Mouse (Mus musculus): Measurements from ENCODE around the gene Adamts17. TPM values are rescaled to one million over a fixed set of nuclear protein-coding genes. Genes with fewer than 3 reads are reported as not detected.

Gene Adamts17
- polyA plus RNA-seq, 1 experiment from 2014 or later, result 3.5 TPM

DNA sequence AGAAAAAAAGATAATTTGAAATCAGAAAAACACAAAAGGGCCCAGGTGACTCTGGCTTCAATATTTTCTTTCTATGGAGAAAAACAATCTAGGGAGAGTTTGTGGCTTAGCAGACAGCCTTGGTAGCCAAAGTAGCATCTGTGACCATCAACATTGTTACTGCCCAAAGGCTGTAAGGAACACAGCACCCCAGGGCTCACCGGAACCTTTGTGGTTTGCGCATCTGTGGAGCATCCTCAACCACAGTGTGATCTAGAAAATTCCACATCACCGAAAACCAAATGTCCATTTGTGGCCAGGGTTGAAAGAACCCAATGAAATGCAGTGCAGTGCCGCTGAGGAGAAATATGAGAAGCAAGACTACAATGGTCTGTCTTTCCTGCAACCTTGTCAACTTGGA, 27.2 kb upstream of the Adamts17 start:
- Histone ChIP-seq H3K9me3 (no peaks in the 10 kb centered on the region), H3K4me3 (no peak overlapping the region), H3K27me3 (no peaks in the 10 kb centered on the region), H3K4me2 (replicated peaks) (no peak overlapping the region), H3K4me1 (no peaks in the 10 kb centered on the region), H3K36me3 (no peaks in the 10 kb centered on the region), H3K9ac (replicated peaks) (no peak overlapping the region), H3K27ac (replicated peaks) (no peak overlapping the region)
- 90% methylated on average over 4 of the region's 4 CpGs for WGBS
- no peak for ATAC-seq (replicated peaks)

DNA sequence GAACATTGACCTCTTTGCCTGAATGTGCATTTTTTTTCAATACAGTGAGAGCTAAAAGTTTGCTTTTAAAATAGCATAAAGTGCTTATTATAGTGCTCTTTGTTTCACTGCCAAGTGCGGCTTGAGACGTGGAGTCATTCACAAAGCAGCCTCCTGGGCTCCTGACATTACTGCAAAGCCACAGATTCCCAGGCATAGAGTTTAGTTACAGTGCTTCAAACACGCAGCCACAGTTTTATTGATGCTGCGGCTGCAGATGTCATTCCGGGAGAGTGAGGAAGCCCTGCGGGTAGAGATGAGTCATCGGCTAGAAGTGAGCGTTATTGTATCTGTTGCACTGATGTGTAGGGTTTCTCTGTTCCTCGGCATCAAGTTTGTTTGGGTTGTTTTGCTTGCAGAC, 26.8 kb upstream of the Adamts17 start:
- H3K4me2 ChIP-seq (replicated peaks), result no peak overlapping the region
- no peaks in the 10 kb centered on the region for H3K36me3 ChIP-seq
- H3K27ac ChIP-seq (replicated peaks), result no peak overlapping the region
- H3K9ac ChIP-seq (replicated peaks), result no peak overlapping the region
- no peak for ATAC-seq (replicated peaks)
- WGBS, result 54% methylated on average over 9 of the region's 9 CpGs
- H3K9me3 ChIP-seq, result no peaks in the 10 kb centered on the region
- H3K4me3 ChIP-seq, result no peak overlapping the region
- no peaks in the 10 kb centered on the region for H3K27me3 ChIP-seq
- H3K4me1 ChIP-seq, result no peaks in the 10 kb centered on the region

DNA sequence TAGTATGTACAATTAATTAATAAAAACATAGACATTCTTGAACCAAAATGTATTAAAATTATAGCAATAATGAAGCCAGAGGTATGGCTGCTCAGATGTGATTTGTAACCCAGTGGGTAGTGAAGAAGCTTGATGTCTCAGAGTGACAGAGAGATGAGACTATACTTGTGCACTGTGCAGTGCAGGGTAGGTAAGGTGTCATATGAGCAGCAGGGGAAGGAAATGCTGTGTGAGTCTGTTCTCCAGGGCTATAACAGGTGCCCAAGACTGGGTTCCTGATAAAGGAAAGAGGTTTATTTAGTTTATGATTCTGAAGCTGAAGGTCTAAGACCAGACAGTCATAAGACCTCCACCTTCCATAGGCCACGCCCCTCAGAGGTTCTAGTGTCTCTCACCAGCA, 26.4 kb upstream of the Adamts17 start:
- Histone ChIP-seq H3K4me3 (no peak overlapping the region), H3K9ac (replicated peaks) (no peak overlapping the region), H3K36me3 (no peaks in the 10 kb centered on the region), H3K9me3 (no peaks in the 10 kb centered on the region), H3K4me1 (no peaks in the 10 kb centered on the region), H3K4me2 (replicated peaks) (no peak overlapping the region), H3K27me3 (no peaks in the 10 kb centered on the region), H3K27ac (replicated peaks) (no peak overlapping the region)
- WGBS, result 74% methylated on average over 1 of the region's 1 CpGs
- ATAC-seq (replicated peaks), result no peak

DNA sequence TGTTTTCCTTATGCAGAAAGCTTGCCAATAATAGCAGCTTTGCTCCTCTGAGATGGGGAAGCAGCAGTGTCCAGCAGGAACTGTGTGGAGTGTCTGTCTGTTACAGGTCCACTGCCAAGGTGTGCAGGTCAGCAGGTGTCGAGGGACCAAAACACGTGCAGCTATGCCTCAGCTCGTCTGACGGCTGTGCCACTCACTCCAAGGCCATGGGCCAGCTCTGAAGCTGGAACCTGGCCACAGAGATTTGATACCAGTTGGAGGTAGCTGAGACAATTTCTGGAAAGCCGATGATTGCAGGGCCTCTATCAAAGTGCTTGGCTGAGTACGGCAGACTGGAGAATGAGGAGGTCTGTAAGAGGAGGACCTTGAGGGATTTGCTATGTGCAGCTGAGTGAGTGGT, 24.0 kb upstream of the Adamts17 start:
- H3K4me1 ChIP-seq, result no peaks in the 10 kb centered on the region
- no peak overlapping the region for H3K27ac ChIP-seq (replicated peaks)
- WGBS, result 85% methylated on average over 6 of the region's 6 CpGs
- H3K4me3 ChIP-seq, result no peak overlapping the region
- ATAC-seq (replicated peaks), result no peak
- H3K9me3 ChIP-seq, result no peaks in the 10 kb centered on the region
- H3K27me3 ChIP-seq, result no peaks in the 10 kb centered on the region
- H3K4me2 ChIP-seq (replicated peaks), result no peak overlapping the region
- H3K9ac ChIP-seq (replicated peaks), result no peak overlapping the region
- H3K36me3 ChIP-seq, result no peaks in the 10 kb centered on the region

DNA sequence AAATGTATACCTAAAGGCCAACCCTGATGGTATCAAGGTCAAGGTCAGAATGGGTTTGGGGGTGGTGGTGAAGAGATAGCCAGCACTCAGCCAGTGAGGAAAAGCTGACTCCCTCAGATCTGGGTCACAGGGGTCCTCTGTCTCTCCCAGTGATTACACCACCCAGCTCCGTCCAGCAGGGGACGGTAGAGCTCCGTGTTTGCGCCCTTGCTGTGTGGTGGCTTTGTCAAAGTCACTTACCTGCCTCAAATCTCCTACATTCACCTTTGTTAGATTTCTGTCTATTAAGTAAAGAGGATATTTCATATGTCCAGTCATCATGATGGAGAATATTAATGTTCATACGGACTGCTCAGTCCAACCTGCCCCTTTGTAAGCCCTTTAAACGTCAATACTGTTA, 19.5 kb upstream of the Adamts17 start:
- H3K4me3 ChIP-seq, result no peak overlapping the region
- WGBS, result 27% methylated on average over 6 of the region's 6 CpGs
- no peak overlapping the region for H3K9ac ChIP-seq (replicated peaks)
- no peaks in the 10 kb centered on the region for H3K4me1 ChIP-seq
- no peaks in the 10 kb centered on the region for H3K9me3 ChIP-seq
- ATAC-seq (replicated peaks), result 0 out of 2 replicates have a peak, but pooled peaks have one; percentile 53
- H3K36me3 ChIP-seq, result no peaks in the 10 kb centered on the region
- no peak overlapping the region for H3K4me2 ChIP-seq (replicated peaks)
- H3K27me3 ChIP-seq, result no peaks in the 10 kb centered on the region
- no peak overlapping the region for H3K27ac ChIP-seq (replicated peaks)

DNA sequence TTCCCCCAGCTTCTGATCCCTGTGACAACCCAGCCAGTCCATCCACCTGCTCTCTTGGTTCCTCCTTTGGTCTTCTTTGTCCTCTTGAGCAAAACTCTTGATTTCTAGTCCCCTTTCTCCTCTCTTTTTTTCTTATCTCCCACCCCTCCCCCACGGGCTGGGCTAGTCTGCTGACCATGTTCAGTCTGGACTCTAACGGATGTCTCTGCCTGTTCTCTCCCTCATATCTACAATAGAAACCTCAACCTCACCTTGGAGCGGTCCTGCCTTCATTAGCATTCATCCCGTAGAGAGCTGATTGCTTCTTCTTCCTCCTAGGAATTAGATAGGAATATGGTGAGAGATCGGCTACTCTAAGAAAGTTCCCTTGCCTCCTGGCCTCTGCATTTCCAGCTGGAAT, 8.7 kb upstream of the Adamts17 start:
- Histone ChIP-seq H3K9me3 (no peaks in the 10 kb centered on the region), H3K4me1 (peaks cover 9% of the 10 kb centered on the region), H3K9ac (replicated peaks) (no peak overlapping the region), H3K4me2 (replicated peaks) (no peak overlapping the region), H3K36me3 (no peaks in the 10 kb centered on the region), H3K27me3 (no peaks in the 10 kb centered on the region), H3K4me3 (no peak overlapping the region), H3K27ac (replicated peaks) (no peak overlapping the region)
- 75% methylated on average over 5 of the region's 5 CpGs for WGBS
- no peak for ATAC-seq (replicated peaks)

DNA sequence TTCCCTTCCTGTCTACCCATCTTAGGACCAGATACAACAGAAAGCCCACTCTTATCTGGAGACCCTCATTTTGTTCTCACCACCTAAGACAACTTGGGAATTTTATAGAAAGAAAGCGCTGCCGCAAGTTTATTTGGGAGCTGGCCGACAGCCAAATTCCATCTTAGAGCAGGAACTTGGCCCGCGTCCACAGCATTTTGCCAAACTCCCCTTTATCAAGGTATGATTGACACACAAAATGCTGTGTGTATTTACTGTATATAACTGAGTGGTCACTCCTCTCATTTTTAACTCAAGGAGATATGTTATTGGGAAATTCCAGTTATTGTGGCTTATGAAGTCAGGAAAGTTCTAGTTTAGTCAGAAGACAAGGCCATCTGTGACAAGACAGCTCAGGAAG, 8.2 kb upstream of the Adamts17 start:
- H3K27ac ChIP-seq (replicated peaks), result no peak overlapping the region
- no peak overlapping the region for H3K4me3 ChIP-seq
- H3K4me2 ChIP-seq (replicated peaks), result no peak overlapping the region
- 23% methylated on average over 5 of the region's 5 CpGs for WGBS
- H3K36me3 ChIP-seq, result no peaks in the 10 kb centered on the region
- H3K9ac ChIP-seq (replicated peaks), result no peak overlapping the region
- ATAC-seq (replicated peaks), result no peak
- H3K9me3 ChIP-seq, result no peaks in the 10 kb centered on the region
- H3K4me1 ChIP-seq, result peaks cover 9% of the 10 kb centered on the region
- no peaks in the 10 kb centered on the region; the same call in 1 of the 2 replicates for H3K27me3 ChIP-seq

DNA sequence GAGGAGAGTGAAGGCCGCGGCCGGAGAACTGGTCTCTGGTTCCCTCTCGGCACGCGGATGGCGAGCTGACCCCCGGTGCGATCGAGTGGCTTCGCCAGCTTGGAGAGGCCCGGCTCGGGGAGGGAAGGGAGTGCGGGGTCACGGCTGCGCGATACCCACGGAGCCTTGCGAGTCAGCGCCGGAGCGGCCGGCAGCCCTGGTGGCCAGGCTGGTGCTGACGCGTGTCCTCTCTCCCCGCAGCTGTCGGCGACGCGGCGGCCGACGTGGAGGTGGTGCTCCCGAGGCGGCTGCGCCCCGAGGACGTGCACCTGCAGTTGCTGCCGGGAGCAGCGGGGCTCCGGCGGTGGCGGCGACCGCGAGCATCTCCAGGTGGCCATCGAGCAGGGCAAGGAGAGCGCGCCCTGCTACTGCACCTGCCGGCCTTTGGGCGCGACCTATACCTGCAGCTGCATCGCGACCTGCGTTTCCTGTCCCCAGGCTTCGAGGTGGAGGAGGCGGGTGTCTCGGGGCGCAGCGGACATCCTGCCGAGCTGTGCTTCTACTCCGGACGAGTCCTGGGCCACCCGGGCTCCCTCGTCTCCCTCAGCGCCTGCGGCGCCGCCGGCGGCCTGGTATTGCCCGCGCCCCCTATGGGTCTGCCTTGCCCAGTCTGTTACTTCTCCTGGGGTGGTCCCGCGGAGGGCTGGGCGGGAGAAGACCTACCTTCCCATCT, 629 bp downstream of the Adamts17 start:
- WGBS, result under 1% methylated on average over 75 of the region's 76 CpGs
- no peaks in the 10 kb centered on the region for H3K36me3 ChIP-seq
- peak overlapping the region; percentile 99 for H3K4me2 ChIP-seq (replicated peaks)
- no peaks in the 10 kb centered on the region for H3K9me3 ChIP-seq
- H3K27me3 ChIP-seq, result no peaks in the 10 kb centered on the region; the same call in 1 of the 2 replicates
- peak overlapping the region; percentile 58 for H3K9ac ChIP-seq (replicated peaks)
- peak; percentile 52 for ATAC-seq (replicated peaks)
- H3K4me3 ChIP-seq, result peak overlapping the region; percentile 63
- peak overlapping the region; percentile 35; the same call in 1 of the 2 replicates for H3K27ac ChIP-seq (replicated peaks)
- peaks cover 32% of the 10 kb centered on the region for H3K4me1 ChIP-seq

DNA sequence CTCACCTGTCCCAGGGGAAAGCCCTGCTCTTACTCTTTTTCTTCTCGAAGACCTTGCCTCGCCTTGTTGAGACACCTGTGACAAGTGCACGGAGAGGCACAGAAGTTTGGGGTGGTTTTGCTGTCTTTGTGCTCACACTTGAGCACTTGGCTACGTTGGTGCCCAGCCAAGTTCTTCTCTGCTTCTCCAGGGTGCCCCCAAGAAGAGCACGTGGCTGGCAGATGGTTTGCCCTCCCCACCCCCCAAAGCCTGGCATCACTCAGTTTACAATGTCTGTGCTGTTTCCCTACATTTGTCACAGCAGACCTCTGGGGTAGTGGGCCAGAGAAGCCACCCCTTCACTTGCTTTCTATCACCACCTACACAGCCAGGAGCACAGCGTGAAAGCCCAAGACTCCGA, 1.6 kb downstream of the Adamts17 start:
- Histone ChIP-seq H3K27me3 (no peaks in the 10 kb centered on the region; the same call in 1 of the 2 replicates), H3K36me3 (no peaks in the 10 kb centered on the region), H3K9ac (replicated peaks) (no peak overlapping the region), H3K27ac (replicated peaks) (no peak overlapping the region), H3K9me3 (no peaks in the 10 kb centered on the region), H3K4me3 (peak overlapping the region; percentile 63), H3K4me1 (peaks cover 32% of the 10 kb centered on the region), H3K4me2 (replicated peaks) (peak overlapping the region; percentile 99)
- 64% methylated on average over 7 of the region's 7 CpGs for WGBS
- ATAC-seq (replicated peaks), result no peak; the same call in 1 of the 2 replicates

DNA sequence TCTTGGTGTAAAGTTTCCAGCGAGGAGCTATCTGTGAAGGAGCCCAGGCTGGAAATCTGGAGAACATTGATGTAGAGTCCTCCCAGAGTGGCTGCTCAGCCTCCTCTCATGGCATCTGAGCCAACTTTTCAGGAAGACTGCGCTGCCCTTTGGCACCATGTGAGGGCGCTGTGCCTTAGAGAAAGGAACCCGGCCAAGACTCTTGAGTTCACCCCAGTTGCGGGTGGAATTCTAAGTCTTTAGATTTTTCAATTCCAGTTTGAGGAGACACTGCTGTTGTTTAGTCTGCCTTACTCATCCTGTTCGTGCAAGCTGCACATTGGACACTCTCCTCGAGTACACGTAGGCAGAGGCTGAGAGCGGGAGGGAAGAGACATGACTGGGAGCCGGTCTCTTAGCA, 2.5 kb downstream of the Adamts17 start:
- H3K4me1 ChIP-seq, result peaks cover 32% of the 10 kb centered on the region
- H3K4me2 ChIP-seq (replicated peaks), result no peak overlapping the region
- no peaks in the 10 kb centered on the region for H3K27me3 ChIP-seq
- WGBS, result 50% methylated on average over 10 of the region's 10 CpGs
- no peak overlapping the region for H3K4me3 ChIP-seq
- no peak overlapping the region for H3K9ac ChIP-seq (replicated peaks)
- no peak for ATAC-seq (replicated peaks)
- no peaks in the 10 kb centered on the region for H3K36me3 ChIP-seq
- H3K9me3 ChIP-seq, result no peaks in the 10 kb centered on the region
- no peak overlapping the region for H3K27ac ChIP-seq (replicated peaks)

DNA sequence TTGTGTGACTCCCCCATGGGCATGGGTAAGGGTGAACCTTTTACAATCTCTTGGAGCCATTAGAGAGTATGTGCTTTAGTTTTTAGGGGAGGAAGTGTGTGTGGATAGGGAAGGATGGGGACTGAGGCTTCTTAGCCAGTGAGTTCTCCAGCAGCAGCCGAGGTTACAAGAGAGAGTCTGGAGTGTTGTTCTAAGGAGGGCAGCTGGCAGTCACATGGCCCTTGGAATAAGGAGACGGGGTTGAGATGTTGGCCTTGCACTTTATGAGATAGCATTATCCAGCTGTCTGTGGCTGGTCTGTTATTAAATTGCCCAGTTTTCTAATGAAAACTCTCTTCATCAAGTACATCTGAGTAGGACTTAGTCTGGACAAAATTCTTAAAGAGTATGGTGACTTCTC, 4.3 kb downstream of the Adamts17 start:
- 81% methylated on average over 2 of the region's 2 CpGs for WGBS
- no peaks in the 10 kb centered on the region for H3K9me3 ChIP-seq
- H3K4me2 ChIP-seq (replicated peaks), result no peak overlapping the region
- no peaks in the 10 kb centered on the region for H3K27me3 ChIP-seq
- no peak overlapping the region for H3K4me3 ChIP-seq
- no peak overlapping the region for H3K27ac ChIP-seq (replicated peaks)
- no peaks in the 10 kb centered on the region for H3K36me3 ChIP-seq
- H3K4me1 ChIP-seq, result peaks cover 32% of the 10 kb centered on the region
- ATAC-seq (replicated peaks), result no peak
- no peak overlapping the region for H3K9ac ChIP-seq (replicated peaks)

DNA sequence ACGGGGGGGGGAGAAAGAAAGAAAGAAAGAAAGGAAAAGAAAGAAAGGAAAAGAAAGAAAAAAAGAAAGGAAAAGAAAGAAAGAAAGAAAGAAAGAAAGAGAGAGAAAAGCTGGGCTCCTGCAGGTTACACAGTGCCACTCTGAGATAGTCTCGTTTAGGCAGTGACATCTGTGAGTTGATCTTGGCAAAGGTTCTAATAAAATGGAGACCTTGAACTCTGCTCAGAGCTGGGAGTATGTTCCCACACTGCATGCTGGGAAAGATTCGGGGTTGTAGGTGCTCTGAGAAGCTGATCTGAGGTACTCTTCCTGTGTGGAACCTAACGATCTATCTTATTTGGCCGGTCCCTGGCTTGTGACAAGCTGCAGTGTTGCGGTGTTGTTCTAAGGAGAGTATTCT, 7.0 kb downstream of the Adamts17 start:
- no peaks in the 10 kb centered on the region for H3K27me3 ChIP-seq
- no peak for ATAC-seq (replicated peaks)
- no peak overlapping the region for H3K9ac ChIP-seq (replicated peaks)
- no peak overlapping the region for H3K4me2 ChIP-seq (replicated peaks)
- H3K36me3 ChIP-seq, result no peaks in the 10 kb centered on the region
- no peak overlapping the region for H3K27ac ChIP-seq (replicated peaks)
- H3K4me3 ChIP-seq, result no peak overlapping the region
- H3K4me1 ChIP-seq, result peaks cover 12% of the 10 kb centered on the region
- H3K9me3 ChIP-seq, result no peaks in the 10 kb centered on the region
- 66% methylated on average over 6 of the region's 6 CpGs for whole genome bisulfite sequencing

DNA sequence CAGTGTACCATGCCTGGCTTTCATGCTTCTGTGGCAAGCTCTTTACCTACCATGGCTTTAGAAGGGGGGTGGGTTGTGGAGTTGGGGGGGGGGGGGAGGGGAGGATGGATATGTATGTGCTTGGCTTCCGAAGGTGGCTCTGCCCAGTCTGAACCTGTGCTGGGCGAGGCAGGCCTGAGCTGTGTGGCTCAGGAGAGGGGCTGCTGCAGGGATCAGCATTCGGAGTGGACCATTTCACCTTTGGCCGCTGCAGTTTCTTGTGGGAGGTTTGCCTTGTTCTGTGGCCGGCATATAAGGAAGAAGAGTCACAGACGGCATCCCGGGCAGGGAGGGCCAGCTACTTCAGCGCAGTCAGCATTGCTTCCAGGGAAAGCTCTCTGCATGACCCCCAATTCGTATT, 7.8 kb downstream of the Adamts17 start:
- Histone ChIP-seq H3K9me3 (no peaks in the 10 kb centered on the region), H3K4me2 (replicated peaks) (no peak overlapping the region), H3K36me3 (no peaks in the 10 kb centered on the region), H3K27me3 (no peaks in the 10 kb centered on the region), H3K4me3 (no peak overlapping the region), H3K9ac (replicated peaks) (no peak overlapping the region), H3K4me1 (peaks cover 5% of the 10 kb centered on the region), H3K27ac (replicated peaks) (no peak overlapping the region)
- 0 out of 2 replicates have a peak, but pooled peaks have one; percentile 32 for ATAC-seq (replicated peaks)
- WGBS, result 86% methylated on average over 9 of the region's 9 CpGs

All from forebrain, embryonic 15.5 days (tissue).